Mouse (Mus musculus) hindbrain, embryonic 11.5 days (tissue): ENCODE data around the gene Ambp. TPM values are rescaled to one million over a fixed set of nuclear protein-coding genes. Genes with fewer than 3 reads are reported as not detected.

Experiments
- polyA plus RNA-seq: library from polyadenylated mRNA; unstranded; fragments of >200 nt; fragmentation: Nextera tagmentation; extraction: Ambion mirVana; gene quantifications from 2 replicates; pipeline ENCODE4 v1.2.1, GENCODE M21; 2014

The Ambp gene
- polyA plus RNA-seq, 1 experiment from 2014 or later = not detected

Other genes with a start within 250 kb of the Ambp start
- 34.9 and 36.7 TPM in 2 replicates for gene Zfp618, start 189.2 kb downstream of the Ambp start, polyA plus RNA-seq
- not detected in 2 replicates for gene Kif12, start 17.3 kb upstream of the Ambp start, polyA plus RNA-seq
- 3.7 and 4.4 TPM in 2 replicates for gene Col27a1, start 59.2 kb upstream of the Ambp start, polyA plus RNA-seq
- gene Orm1, start 189.8 kb upstream of the Ambp start, polyA plus RNA-seq = not detected in 2 replicates
- not detected in 2 replicates for gene Orm3, start 201.4 kb upstream of the Ambp start, polyA plus RNA-seq
- not detected in 2 replicates for gene Orm2, start 207.7 kb upstream of the Ambp start, polyA plus RNA-seq
- gene Akna, start 248.6 kb upstream of the Ambp start, polyA plus RNA-seq = 5.7 and 6.1 TPM in 2 replicates